ENCODE assay signal across 10 mouse cellular contexts in genomic region chr15:75062030-75062574, GRCm38 (mm10). TPM values are rescaled to one million over a fixed set of nuclear protein-coding genes. Genes with fewer than 3 reads are reported as not detected.
DNase-seq lines count a peak whose midpoint lies in the region.
"Not testable (repeated sequence)": the region's sequence is repeated elsewhere in the genome, so short reads cannot be mapped to it uniquely, and the experiment has no call there.
"Had no signal": no experiment of that assay in that cellular context is flagged by ENCODE, and none has a peak within 500 bp of the region (broad histone marks: within the 10 kb centered on the region; RNA-seq: fewer than 3 reads in every experiment).

No protein-coding gene starts in this region.

- WGBS in forebrain, embryonic 10.5 days, result 31% methylated on average over 6 of the region's 6 CpGs

- not testable (repeated sequence) for H3K27me3 ChIP-seq in forebrain, embryonic 10.5 days (ENCODE audit: poor library complexity, severe bottlenecking)

- in situ Hi-C loops in ES-E14 (cut with MboI; ENCODE audit: low sequenced_read_pairs in 2 of 2, unreplicated experiment in 2 of 2), result not testable (repeated sequence)

- H3K27ac ChIP-seq in ES-E14 (ENCODE audit: insufficient read depth, low read depth, low read length, poor library complexity, severe bottlenecking); forebrain, embryonic 10.5 days: not testable (repeated sequence)

- H3K9me3 ChIP-seq in ES-E14 (ENCODE audit: control insufficient read depth, insufficient read depth, low read depth, low read length); forebrain, embryonic 10.5 days: not testable (repeated sequence)

- not testable (repeated sequence) for H3K4me1 ChIP-seq in ES-E14 (ENCODE audit: control insufficient read depth in 2 of 2, insufficient read depth in 2 of 2, low read length in 2 of 2, poor library complexity in 1 of 2); forebrain, embryonic 10.5 days

- not testable (repeated sequence) for H3K36me3 ChIP-seq in ES-E14 (ENCODE audit: control insufficient read depth, insufficient read depth, low read length, poor library complexity, severe bottlenecking); forebrain, embryonic 10.5 days (replicated peaks)

- H3K4me3 ChIP-seq in ES-E14 (ENCODE audit: insufficient read depth in 1 of 2, low read depth in 1 of 2, low read length in 2 of 2, poor library complexity in 1 of 2, severe bottlenecking in 1 of 2); forebrain, embryonic 10.5 days: not testable (repeated sequence)

- H3K9ac ChIP-seq in ES-E14 (ENCODE audit: insufficient read depth, low read depth, low read length, poor library complexity, severe bottlenecking), result not testable (repeated sequence)

- intact Hi-C loops in heart, postnatal 36 days (cut with DNase I), result loop anchor here (5.0 kb wide), 1 partner anchor 90 kb away; no protein-coding TSS in a partner anchor

- DNase-seq in ES-E14 (ENCODE audit: low read depth, low spot score), result peak; percentile 63
- DNase-seq in c-Kit-positive CD71-negative TER-119-negative erythroid progenitor cells, embryonic 14.5 days (ENCODE audit: low read depth), result peak; percentile 70
- DNase-seq in forebrain, embryonic 10.5 days (ENCODE audit: extremely low spot score, low spot score), result peak; percentile 44
- DNase-seq in heart, postnatal 36 days, result peak; percentile 67 to 84
- peak; percentile 19 to 42 for DNase-seq in layer of hippocampus, postnatal 14 days (ENCODE audit: low spot score in 2 of 2)
- peak; percentile 80 for DNase-seq in lung, postnatal 14 days
- peak; percentile 23 for DNase-seq in right cerebral cortex, adult 18-20 months
- peak; percentile 88 for DNase-seq in thymus, postnatal 25 days

RNA-seq across cellular contexts. Expression of gene Ly6c1, which starts 13.5 kb away (rescaled TPM):
- 3.1 and 7.2 TPM in 2 replicates for total RNA-seq in ES-E14 (2012; rRNA removed)
- 0.62 and 0.74 TPM in 2 replicates for polyA plus RNA-seq in forebrain, embryonic 10.5 days (2016; fragmentation: Nextera tagmentation; extraction: Ambion mirVana)
- 100 to 1,000 TPM; 213 to 370 TPM for total RNA-seq in heart, postnatal 36 days (2021)
- total RNA-seq in layer of hippocampus, postnatal 14 days (2021), result 10 to 100 TPM; 53.7 to 64.7 TPM

RNA-seq across cellular contexts. Expression of gene Ly6c2, which starts 49.7 kb away (rescaled TPM):
- not detected in 2 replicates for total RNA-seq in ES-E14 (2012; rRNA removed)
- not detected in 2 replicates for polyA plus RNA-seq in forebrain, embryonic 10.5 days (2016; fragmentation: Nextera tagmentation; extraction: Ambion mirVana)
- total RNA-seq in heart, postnatal 36 days (2021), result 10 to 100 TPM in 1 of 2 experiments, 1 to 10 TPM in 1; 4.9 to 15.7 TPM
- 1 to 10 TPM in 1 of 2 experiments, under 1 TPM in 1; 0.95 to 2.9 TPM for total RNA-seq in layer of hippocampus, postnatal 14 days (2021)
- polyA plus RNA-seq: heart, embryonic 12.5 days; limb, embryonic 12.5 days had no signal

Comparison
In these comparisons a context has a peak if more than half of its experiments do, and no peak if none do; other contexts are left out.
1. DNase-seq: peak in every context shown above with its lines; median percentile 88 in thymus, postnatal 25 days; 80 in lung, postnatal 14 days; 76 in heart, postnatal 36 days; 70 in c-Kit-positive CD71-negative TER-119-negative erythroid progenitor cells, embryonic 14.5 days; 63 in ES-E14; 44 in forebrain, embryonic 10.5 days; 30 in layer of hippocampus, postnatal 14 days; 23 in right cerebral cortex, adult 18-20 months.